Mouse (Mus musculus) kidney, postnatal 36 days (tissue): ENCODE measurements around the gene Rxfp3.

Experiments
- DNase-seq, 2 experiments: peaks; one replicate each; pipeline ENCODE4 v3.0.0; 2021 to 2022; ENCODE audit warnings: mixed read lengths in 2 of 2

Rxfp3 gene

GRCm38 (mm10) chr15:11037711-11038110 is at the start of gene Rxfp3:
Gene Rxfp3, minus strand, starts transcription at chr15:11037991.
- peak in 1 of 2 experiments; percentile 18 for DNase-seq

DNA sequence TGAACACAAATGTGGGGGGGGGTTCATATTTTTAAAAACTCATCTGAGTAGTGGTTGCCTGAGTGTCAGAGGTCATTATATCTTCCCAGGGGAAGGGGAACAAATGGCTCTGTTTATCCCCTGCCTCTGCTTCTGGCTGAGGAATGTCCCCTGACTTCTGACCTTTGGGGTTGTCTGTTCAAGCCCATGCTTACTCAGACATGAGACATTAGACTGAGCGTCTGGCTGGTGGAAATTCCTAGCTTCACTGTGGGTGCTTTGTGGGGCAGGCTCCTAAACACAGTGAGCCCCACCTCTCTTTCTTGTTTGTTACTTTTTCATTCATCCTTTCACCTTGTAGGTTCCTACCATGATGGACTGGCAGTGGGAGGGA is 47.2 kb upstream of the Rxfp3 start:
- peak in 1 of 2 experiments; percentile 27 for DNase-seq

DNA sequence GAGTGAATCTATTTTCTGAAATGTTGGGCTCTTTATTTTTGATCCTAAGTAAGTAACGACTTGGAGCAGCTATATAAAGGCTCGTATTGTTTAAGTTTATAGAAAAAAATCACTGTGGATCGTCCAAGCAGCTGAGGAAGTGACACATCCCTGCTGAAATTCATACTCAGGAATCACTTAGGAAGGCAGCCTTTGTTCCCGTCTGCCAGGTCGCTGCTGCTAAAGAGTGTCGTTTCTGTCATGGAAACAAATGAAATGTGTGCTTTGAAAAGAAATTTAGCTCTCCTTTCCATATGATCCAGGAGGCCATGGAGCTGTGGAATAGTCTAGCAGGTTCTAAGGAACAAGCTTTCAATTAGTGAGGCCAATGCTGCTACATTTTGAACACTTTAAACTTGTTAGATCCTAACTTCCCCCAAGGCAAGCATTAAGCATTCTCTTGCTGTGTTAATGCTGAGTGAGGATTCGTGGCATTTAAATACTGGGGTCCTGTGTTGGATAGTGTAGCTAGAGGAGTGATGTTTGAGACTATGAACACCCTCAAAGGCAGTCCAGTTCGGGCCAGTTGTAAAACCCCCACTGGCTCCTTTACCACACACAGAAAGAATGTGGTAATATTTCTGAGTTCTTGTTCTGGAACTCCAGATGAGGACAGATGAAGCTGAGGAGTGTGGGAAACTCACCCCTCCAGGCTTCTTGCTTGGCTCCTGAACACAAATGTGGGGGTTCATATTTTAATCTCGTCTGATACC is 46.6 kb upstream of the Rxfp3 start:
- no peak for DNase-seq

GRCm38 (mm10) chr15:11083678-11084077 is 45.9 kb upstream of the Rxfp3 start:
- DNase-seq: no peak

GRCm38 (mm10) chr15:11082961-11083569 is 45.3 kb upstream of the Rxfp3 start:
- no peak for DNase-seq

DNA sequence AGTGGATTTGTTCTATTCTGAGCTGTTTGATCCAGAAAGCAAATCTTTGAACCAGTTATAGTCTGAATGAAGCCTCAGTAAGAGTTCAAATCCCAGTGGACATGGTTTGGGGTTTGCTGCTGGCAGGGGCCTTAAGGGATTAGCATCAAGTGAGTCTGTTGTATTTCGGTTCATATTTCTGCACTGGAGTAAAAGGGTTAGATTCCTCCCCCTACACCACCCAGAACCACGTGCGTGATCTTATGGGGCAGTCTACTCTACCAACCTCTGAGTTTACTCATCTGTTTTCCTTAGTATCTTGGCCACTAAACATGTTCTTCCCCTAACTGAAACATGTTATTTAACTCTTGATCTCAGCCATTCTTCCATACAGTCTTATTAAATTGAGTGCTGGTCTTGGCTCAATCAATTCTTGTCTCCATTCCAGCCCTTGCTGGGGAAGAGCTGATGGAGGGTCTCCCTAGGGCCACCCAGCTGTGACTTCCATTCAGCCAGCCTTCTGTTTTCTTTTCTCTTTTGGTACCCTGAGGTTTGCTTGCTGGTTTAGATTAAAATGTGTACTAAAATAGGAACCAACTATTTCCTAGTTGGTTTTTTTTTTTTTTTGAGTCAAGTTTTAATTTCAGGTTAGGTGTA is 38.1 kb upstream of the Rxfp3 start:
- DNase-seq: no peak

DNA sequence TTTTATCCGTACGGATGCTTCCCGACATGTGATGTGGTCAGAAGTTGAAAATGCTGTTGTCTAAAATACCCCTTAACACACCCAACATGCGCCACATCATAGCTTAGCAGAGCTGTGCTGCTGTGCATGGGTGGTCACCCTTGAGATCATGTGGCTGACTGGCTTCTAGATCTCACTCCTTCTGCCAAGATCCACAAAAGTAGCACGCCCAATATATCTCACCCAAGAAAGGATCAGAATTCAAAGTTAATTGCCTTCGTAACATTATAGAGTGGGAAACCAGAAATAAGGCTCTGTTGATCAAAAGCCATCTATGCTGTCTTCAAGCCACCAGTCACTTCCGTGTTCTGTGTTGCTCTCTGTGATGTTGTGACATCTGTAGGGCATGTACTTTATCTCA is 30.1 kb upstream of the Rxfp3 start:
- DNase-seq: no peak

- no peak for DNase-seq
These were observed 28.5 kb upstream of the Rxfp3 start for GRCm38 (mm10) chr15:11066299-11066698.

GRCm38 (mm10) chr15:11065528-11066171 is 27.9 kb upstream of the Rxfp3 start:
- DNase-seq: no peak

- DNase-seq: peak; percentile 71 to 74
These were observed 27.0 kb upstream of the Rxfp3 start, which contains the start of gene Adamts12 for GRCm38 (mm10) chr15:11064558-11065411. Gene Adamts12, plus strand, starts transcription at chr15:11064790.

GRCm38 (mm10) chr15:11064160-11064557 is 26.4 kb upstream of the Rxfp3 start:
- peak; percentile 14 to 54 for DNase-seq

DNA sequence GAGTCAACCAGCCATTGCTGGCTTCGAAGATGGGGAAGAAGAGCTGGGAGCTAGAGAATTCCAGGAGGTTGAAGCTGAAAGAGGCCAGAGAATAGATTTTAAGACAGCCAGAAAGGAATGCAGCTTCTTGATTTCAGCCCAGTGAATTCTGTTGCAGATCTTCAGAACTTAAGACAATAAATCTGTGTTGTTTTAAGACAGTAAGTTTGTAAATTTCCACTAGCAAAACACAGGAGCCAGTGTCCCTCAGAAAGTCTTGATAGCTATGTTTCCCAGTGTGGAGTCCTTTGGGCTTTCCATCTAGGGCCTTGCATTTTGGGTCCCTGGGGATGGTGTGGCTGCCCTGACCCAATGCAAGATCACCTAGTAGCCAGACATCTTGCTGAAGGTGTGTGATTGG is 25.1 kb upstream of the Rxfp3 start:
- DNase-seq: no peak

- DNase-seq: no peak
These were observed 16.8 kb upstream of the Rxfp3 start for GRCm38 (mm10) chr15:11054440-11055080.

- DNase-seq: no peak
These were observed 16.1 kb upstream of the Rxfp3 start for GRCm38 (mm10) chr15:11053678-11054439.

DNA sequence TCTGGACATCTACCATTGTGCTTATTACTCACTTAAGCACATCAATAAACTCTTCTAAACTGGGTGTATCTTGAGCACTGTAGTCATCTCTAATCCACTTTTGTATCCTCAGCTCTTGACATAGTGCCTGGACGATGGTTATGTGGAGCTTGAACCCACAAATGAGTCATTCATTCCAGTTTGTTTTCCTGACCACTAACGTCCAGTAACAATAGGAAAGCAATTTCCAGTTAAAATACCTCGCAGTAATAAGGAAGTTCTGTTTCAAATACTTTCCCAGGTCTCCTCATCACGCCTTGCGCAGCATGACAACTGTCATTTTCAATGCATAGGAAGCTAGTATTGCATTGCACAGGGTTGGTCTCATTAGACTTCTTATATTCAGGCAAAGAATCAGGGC is 5.0 kb upstream of the Rxfp3 start:
- DNase-seq: no peak

GRCm38 (mm10) chr15:11041229-11041628 is 3.4 kb upstream of the Rxfp3 start:
- no peak for DNase-seq

DNA sequence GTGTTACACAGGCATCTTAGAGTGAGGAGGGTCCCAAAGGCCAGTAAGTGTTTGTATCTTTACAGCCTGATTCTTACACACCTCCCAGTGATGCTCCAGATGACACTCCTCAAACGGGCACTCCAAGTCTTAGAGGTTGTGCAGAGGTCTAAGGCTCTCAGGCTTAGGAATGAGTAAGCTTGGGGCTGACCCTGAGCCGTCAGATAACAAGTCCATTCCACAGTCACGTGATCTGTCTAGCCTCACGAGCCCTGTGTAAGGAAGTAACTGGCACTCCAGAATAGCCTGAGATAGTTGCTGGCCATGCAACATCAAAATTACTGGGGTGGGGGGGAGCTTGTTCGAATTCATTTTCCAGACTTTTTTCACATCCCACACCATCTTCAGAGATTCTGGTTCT is 2.3 kb upstream of the Rxfp3 start:
- DNase-seq: no peak

DNA sequence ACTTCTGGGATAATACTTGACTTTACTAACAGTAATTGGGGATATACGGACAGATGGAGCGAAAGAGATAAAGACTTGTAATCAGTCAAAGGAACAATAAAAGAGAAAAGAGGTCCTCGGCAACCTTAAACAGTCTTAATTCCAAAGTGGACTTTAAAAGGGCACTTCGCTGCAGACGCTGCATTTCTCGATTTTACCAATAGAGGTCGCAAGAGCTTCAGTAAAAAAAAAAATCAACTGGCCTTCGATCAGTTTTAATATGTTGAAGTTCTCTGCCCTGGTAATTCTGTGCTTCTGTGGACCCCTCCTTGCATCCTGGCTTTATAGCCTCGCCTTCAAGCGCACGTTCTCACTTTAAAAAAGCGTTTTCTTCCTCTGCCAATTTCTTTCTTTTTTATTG is 685 bp upstream of the Rxfp3 start:
- DNase-seq: peak; percentile 29 to 71

DNA sequence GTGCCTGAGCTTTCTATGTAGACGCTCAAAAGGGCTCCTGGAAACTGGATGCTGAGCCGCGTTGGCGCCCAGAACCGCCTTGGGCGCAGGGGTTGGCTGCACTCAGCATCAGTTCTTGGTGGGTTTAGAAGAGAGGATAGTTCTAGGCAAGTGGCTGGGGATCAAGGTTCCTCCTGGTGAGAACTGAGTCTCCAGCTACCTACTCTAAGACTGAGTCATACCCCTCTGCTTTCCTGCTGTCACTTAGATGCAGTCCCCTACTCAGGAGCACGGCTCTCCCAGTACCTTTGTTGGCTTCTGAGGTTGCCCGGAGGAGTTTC is 455 bp downstream of the Rxfp3 start:
- no peak for DNase-seq

GRCm38 (mm10) chr15:11036535-11037375 is 1.0 kb downstream of the Rxfp3 start:
- peak in 1 of 2 experiments; percentile 42 for DNase-seq
